Comparison of ENCODE assay signal across 7 mouse cellular contexts in the genomic region with DNA sequence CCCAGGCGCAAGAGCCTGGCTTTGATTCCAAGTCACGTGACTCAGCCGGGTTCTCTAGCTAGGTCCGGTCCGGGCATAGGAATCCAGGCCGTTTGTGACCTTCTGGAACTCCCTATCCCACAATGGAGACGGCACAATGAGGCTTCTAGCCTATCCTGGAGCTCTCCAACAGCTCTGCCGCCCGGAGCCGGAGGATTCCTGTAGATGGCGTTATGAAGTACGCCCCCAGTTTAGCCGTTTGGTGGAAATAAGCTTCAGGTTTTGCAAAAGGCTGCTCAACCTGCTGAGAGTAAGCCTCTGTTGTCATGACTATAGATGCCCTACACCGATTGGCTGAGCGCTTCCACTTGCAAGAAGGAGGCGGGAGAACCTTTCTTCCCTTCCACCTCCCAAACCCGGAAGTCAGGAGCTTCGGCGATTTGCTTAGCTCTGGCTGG. TPM values are rescaled to one million over a fixed set of nuclear protein-coding genes. Genes with fewer than 3 reads are reported as not detected.
DNase-seq lines count a peak whose midpoint lies in the region; ATAC-seq lines count a peak whose summit lies in the region.

A gene (minus strand): TSS at position 252 of the 437 bp plus-strand sequence.

- peaks cover 21% of the 10 kb centered on the region for H3K36me3 ChIP-seq in intestine, embryonic 14.5 days (ENCODE audit: control insufficient read depth, insufficient read depth, low read length)

- H3K27me3 ChIP-seq in intestine, embryonic 14.5 days (replicated peaks; ENCODE audit: control insufficient read depth, insufficient read depth, low read length) = no peaks in the 10 kb centered on the region

- ATAC-seq in intestine, embryonic 14.5 days (replicated peaks; ENCODE audit: low FRiP score, low TSS enrichment, low read depth) = peak; percentile 88
- peak; percentile 99 for ATAC-seq in megakaryocyte, adult 5-6 weeks (ENCODE audit: poor library complexity, severe bottlenecking)

- 4% methylated on average over 19 of the region's 19 CpGs for WGBS in intestine, embryonic 14.5 days

- H3K4me1 ChIP-seq in intestine, embryonic 14.5 days (replicated peaks; ENCODE audit: control insufficient read depth, insufficient read depth, low read length) = no peaks in the 10 kb centered on the region; the same call in 1 of the 2 replicates

- DNase-seq in adrenal gland, postnatal 25 days = peak; percentile 58
- peak; percentile 88 for DNase-seq in embryo, embryonic 11 days
- peak; percentile 52 for DNase-seq in gastrocnemius, postnatal 25 days
- DNase-seq in intestine, embryonic 14.5 days (ENCODE audit: low spot score) = peak; percentile 74
- DNase-seq in left cerebral cortex, adult 9 months (ENCODE audit: low spot score in 2 of 2) = peak; percentile 72 to 86
- peak; percentile 76 to 79 for DNase-seq in right cerebral cortex, adult 2 months (ENCODE audit: low spot score in 2 of 2)

- peak within 1 kb of the TSS; percentile 25 for H3K4me3 ChIP-seq in intestine, embryonic 14.5 days (ENCODE audit: low read depth, low read length)

- H3K4me2 ChIP-seq in intestine, embryonic 14.5 days (ENCODE audit: low read length) = peak within 1 kb of the TSS; percentile 60

- peak within 1 kb of the TSS; percentile 27; the same call in 1 of the 2 replicates for H3K9ac ChIP-seq in intestine, embryonic 14.5 days (ENCODE audit: low read length)

- H3K27ac ChIP-seq in intestine, embryonic 14.5 days (ENCODE audit: low read depth) = no peak within 1 kb of the TSS

- no peaks in the 10 kb centered on the region for H3K9me3 ChIP-seq in intestine, embryonic 14.5 days (ENCODE audit: control insufficient read depth, low read length)

RNA-seq across cellular contexts. Expression of the gene that starts here (rescaled TPM):
- 1.9 TPM in 1 of 2 replicates, not detected in the other for total RNA-seq in adrenal gland, postnatal 25 days (2021)
- total RNA-seq in gastrocnemius, postnatal 25 days (2021) = under 1 TPM in 1 of 2 experiments, not detected in 1; 0.24 TPM
- 0.67 and 0.69 TPM in 2 replicates for polyA plus RNA-seq in intestine, embryonic 14.5 days (2014; fragmentation: Nextera tagmentation; extraction: Ambion mirVana)
- 0.09 TPM in 1 of 2 replicates, not detected in the other for total RNA-seq in megakaryocyte, adult 5-6 weeks (2015)
- total RNA-seq in megakaryocyte, adult 5-6 weeks (2017) = not detected in 2 replicates

Comparison
In these comparisons a context has a peak if more than half of its experiments do, and no peak if none do; other contexts are left out.
1. Peak in DNase-seq in gastrocnemius, postnatal 25 days; RNA of the gene not detected or under 1 TPM.
2. Peak in DNase-seq, ATAC-seq, H3K4me3 ChIP-seq, H3K9ac ChIP-seq and H3K4me2 ChIP-seq in intestine, embryonic 14.5 days; RNA of the gene not detected or under 1 TPM.
3. Peak in ATAC-seq in megakaryocyte, adult 5-6 weeks; RNA of the gene not detected or under 1 TPM.